Mouse (Mus musculus): ENCODE data around the gene Cpeb4. TPM values are rescaled to one million over a fixed set of nuclear protein-coding genes. Genes with fewer than 3 reads are reported as not detected.
A peak's percentile ranks its signal among the peaks of the same experiment; 100 is the strongest.
"Not testable (repeated sequence)": the region's sequence is repeated elsewhere in the genome, so short reads cannot be mapped to it uniquely, and the experiment has no call there.

The Cpeb4 gene
- polyA plus RNA-seq, 1 experiment = 4.8 TPM

- Histone ChIP-seq H3K4me3 (replicated peaks) (no peak overlapping the region), H3K4me1 (peaks cover 94% of the 10 kb centered on the region), H3K36me3 (replicated peaks; ENCODE audit: low read length) (no peaks in the 10 kb centered on the region), H3K27me3 (replicated peaks) (no peaks in the 10 kb centered on the region), H3K9me3 (no peaks in the 10 kb centered on the region)
- no peak for TF ChIP-seq FLI1 (IDR thresholded peaks at IDR 0.05; ENCODE audit: low read length)
- TF ChIP-seq GATA1 (IDR thresholded peaks at IDR 0.05; ENCODE audit: borderline replicate concordance, low read length) = no peak
Measured at GRCm38 (mm10) chr11:31832439-31832980, 39.5 kb upstream of the Cpeb4 start.

- Histone ChIP-seq H3K9me3 (no peaks in the 10 kb centered on the region), H3K36me3 (replicated peaks; ENCODE audit: low read length) (no peaks in the 10 kb centered on the region), H3K4me3 (replicated peaks) (no peak overlapping the region), H3K4me1 (peaks cover 94% of the 10 kb centered on the region), H3K27me3 (replicated peaks) (no peaks in the 10 kb centered on the region)
- TF ChIP-seq GATA1 (IDR thresholded peaks at IDR 0.05; ENCODE audit: borderline replicate concordance, low read length) = no peak
- no peak for TF ChIP-seq FLI1 (IDR thresholded peaks at IDR 0.05; ENCODE audit: low read length)
Measured at GRCm38 (mm10) chr11:31833506-31833905, 38.5 kb upstream of the Cpeb4 start.

DNA sequence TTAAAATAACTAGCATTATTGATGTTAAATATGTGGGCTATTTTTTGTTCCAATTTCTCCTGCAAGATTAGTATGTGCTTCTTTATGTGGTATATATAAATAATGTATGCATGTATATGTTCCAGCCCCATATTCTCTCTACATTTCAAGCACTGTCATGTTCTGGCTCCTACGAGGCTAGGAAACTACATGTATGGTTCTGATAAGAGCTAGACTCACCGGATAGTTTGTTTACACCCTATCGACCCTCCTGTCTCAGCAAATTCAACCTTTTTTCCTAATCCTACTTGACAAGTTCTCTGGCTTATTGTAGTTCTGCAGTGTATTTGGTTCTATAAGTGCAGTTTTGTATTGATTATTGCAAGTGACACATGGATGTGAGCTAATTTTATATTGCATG, 36.7 kb upstream of the Cpeb4 start:
- no peaks in the 10 kb centered on the region for H3K36me3 ChIP-seq (replicated peaks; ENCODE audit: low read length)
- H3K4me1 ChIP-seq = peaks cover 96% of the 10 kb centered on the region
- no peak for TF ChIP-seq GATA1 (IDR thresholded peaks at IDR 0.05; ENCODE audit: borderline replicate concordance, low read length)
- no peak for TF ChIP-seq FLI1 (IDR thresholded peaks at IDR 0.05; ENCODE audit: low read length)
- no peaks in the 10 kb centered on the region for H3K9me3 ChIP-seq
- no peak overlapping the region for H3K4me3 ChIP-seq (replicated peaks)
- H3K27me3 ChIP-seq (replicated peaks) = no peaks in the 10 kb centered on the region

GRCm38 (mm10) chr11:31837243-31837642, 34.8 kb upstream of the Cpeb4 start:
- H3K4me1 ChIP-seq = peaks cover 96% of the 10 kb centered on the region
- H3K4me3 ChIP-seq (replicated peaks) = no peak overlapping the region
- no peaks in the 10 kb centered on the region for H3K36me3 ChIP-seq (replicated peaks; ENCODE audit: low read length)
- no peak for TF ChIP-seq GATA1 (IDR thresholded peaks at IDR 0.05; ENCODE audit: borderline replicate concordance, low read length)
- no peak for TF ChIP-seq FLI1 (IDR thresholded peaks at IDR 0.05; ENCODE audit: low read length)
- no peaks in the 10 kb centered on the region for H3K27me3 ChIP-seq (replicated peaks)
- no peaks in the 10 kb centered on the region for H3K9me3 ChIP-seq

DNA sequence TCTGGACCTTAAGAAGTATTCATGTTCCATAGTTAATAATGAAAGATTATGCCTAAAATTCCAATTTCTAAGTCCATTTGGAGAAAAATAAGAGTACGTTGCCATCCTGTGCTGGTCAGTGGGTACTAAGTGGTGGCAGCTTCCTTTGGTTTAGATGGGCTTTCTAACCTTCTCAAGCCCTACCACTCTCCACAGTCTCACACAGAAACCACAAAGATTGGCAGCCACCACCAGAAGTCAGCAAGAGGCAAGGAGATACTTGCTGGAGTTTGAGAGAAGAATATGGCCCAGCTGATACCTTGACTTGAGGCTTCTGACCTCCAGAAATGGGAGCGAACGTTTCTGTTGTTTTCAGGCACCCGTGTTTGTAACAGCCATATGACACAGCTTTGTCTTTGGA, 34.3 kb upstream of the Cpeb4 start:
- TF ChIP-seq GATA1 (IDR thresholded peaks at IDR 0.05; ENCODE audit: borderline replicate concordance, low read length) = no peak
- TF ChIP-seq FLI1 (IDR thresholded peaks at IDR 0.05; ENCODE audit: low read length) = no peak
- Histone ChIP-seq H3K27me3 (replicated peaks) (no peaks in the 10 kb centered on the region), H3K36me3 (replicated peaks; ENCODE audit: low read length) (no peaks in the 10 kb centered on the region), H3K4me3 (replicated peaks) (no peak overlapping the region), H3K4me1 (peaks cover 96% of the 10 kb centered on the region), H3K9me3 (no peaks in the 10 kb centered on the region)

DNA sequence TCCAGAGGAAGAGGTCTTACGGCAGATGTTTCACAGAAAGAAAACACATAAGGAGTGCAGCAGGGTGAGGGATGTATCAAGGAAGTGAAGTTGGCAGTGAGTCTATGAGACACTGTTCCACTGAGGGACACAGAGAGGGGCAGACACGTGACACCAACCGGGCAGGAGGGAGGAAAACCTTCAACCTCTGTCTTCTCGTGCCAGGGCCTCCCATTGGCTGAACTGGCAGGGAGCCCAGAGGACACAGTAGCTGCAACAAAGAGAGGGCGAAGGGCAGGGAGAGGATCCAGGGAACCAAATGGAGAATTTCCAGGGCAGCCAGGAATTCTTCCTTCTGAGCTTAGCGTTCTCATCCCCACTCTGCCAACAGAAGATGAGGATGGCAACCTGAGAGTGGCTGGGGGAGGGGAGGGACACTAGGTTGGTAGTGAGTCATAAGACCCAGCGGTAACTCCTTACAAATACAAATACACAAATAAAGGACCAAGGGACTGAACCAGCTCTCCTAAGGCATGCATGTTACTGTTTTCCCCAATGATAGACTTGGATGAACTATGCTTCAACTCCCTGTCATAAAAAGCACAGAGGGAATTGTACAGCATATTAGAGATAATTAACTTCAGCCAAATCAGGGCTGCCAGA, 33.4 kb upstream of the Cpeb4 start:
- TF ChIP-seq FLI1 (IDR thresholded peaks at IDR 0.05; ENCODE audit: low read length) (no peak), GATA1 (IDR thresholded peaks at IDR 0.05; ENCODE audit: borderline replicate concordance, low read length) (no peak)
- H3K4me3 ChIP-seq (replicated peaks) = peak overlapping the region; percentile 51
- peaks cover 96% of the 10 kb centered on the region for H3K4me1 ChIP-seq
- H3K9me3 ChIP-seq = no peaks in the 10 kb centered on the region
- no peaks in the 10 kb centered on the region for H3K36me3 ChIP-seq (replicated peaks; ENCODE audit: low read length)
- H3K27me3 ChIP-seq (replicated peaks) = no peaks in the 10 kb centered on the region

DNA sequence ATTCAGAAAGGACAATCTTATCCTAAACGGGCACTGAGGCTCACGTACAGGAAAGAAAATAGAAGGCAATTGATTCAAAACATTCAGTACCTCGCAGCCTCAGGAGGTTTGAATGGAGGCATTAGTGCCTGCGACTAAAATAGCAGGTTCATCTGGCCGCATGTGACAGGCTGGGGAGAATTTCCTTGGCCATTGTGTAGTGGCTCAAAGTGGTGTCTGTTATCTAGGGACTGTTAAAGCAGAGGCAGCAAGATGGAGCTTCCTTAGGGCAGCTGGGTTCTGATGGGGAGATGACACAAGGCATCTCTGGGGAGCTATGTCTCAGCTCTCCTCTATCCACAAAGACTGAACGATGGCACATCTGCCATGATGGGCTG, 32.9 kb upstream of the Cpeb4 start:
- H3K36me3 ChIP-seq (replicated peaks; ENCODE audit: low read length) = no peaks in the 10 kb centered on the region
- H3K9me3 ChIP-seq = no peaks in the 10 kb centered on the region
- H3K4me3 ChIP-seq (replicated peaks) = peak overlapping the region; percentile 60
- no peaks in the 10 kb centered on the region for H3K27me3 ChIP-seq (replicated peaks)
- peaks cover 96% of the 10 kb centered on the region for H3K4me1 ChIP-seq
- TF ChIP-seq FLI1 (IDR thresholded peaks at IDR 0.05; ENCODE audit: low read length) (no peak), GATA1 (IDR thresholded peaks at IDR 0.05; ENCODE audit: borderline replicate concordance, low read length) (no peak)

DNA sequence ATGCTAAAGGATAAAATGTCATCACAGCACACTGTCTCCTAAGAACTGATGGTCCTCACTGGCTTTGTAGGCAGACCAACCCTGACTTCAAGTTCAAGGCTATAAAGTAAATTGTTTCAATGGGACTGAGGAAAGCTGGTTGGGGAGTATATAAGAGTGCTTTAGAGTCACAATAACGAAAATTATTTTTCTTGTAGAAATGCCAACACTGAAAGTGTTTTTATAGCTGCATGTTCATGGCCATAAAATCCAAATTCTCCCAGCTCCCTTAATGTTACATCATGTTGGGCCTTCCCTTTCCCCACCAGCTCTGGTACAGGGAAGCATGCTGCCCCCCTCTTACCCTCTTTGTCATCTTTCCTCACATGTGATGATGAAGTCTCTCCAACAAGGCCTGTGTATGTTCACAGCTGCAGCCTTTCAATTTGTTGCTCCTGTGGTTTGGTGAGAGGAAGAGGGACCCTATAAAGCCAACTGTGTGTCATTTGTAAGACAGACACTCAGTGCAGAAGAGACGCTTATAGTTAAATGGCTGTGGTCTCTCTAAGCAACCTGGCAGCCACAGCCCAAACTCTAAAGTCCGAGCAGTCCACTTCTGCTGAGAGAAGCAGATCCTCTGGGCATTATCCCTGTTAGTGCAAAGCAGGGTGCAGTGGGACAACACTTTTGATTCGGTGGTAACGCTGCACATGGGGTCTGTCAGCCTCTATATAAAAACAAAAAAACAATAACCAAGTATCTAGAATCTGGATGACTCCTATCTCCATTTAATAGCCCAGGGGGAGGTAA, 29.6 kb upstream of the Cpeb4 start:
- no peaks in the 10 kb centered on the region for H3K36me3 ChIP-seq (replicated peaks; ENCODE audit: low read length)
- H3K4me1 ChIP-seq = peaks cover 100% of the 10 kb centered on the region
- H3K4me3 ChIP-seq (replicated peaks) = no peak overlapping the region
- no peaks in the 10 kb centered on the region for H3K27me3 ChIP-seq (replicated peaks)
- no peaks in the 10 kb centered on the region for H3K9me3 ChIP-seq
- TF ChIP-seq FLI1 (IDR thresholded peaks at IDR 0.05; ENCODE audit: low read length) = no peak
- TF ChIP-seq GATA1 (IDR thresholded peaks at IDR 0.05; ENCODE audit: borderline replicate concordance, low read length) = no peak

- TF ChIP-seq GATA1 (IDR thresholded peaks at IDR 0.05; ENCODE audit: borderline replicate concordance, low read length) = no peak
- TF ChIP-seq FLI1 (IDR thresholded peaks at IDR 0.05; ENCODE audit: low read length) = no peak
- Histone ChIP-seq H3K4me3 (replicated peaks) (peak overlapping the region; percentile 79), H3K36me3 (replicated peaks; ENCODE audit: low read length) (no peaks in the 10 kb centered on the region), H3K9me3 (no peaks in the 10 kb centered on the region), H3K4me1 (peaks cover 99% of the 10 kb centered on the region), H3K27me3 (replicated peaks) (no peaks in the 10 kb centered on the region)
Measured at GRCm38 (mm10) chr11:31843177-31843833, 28.7 kb upstream of the Cpeb4 start.

DNA sequence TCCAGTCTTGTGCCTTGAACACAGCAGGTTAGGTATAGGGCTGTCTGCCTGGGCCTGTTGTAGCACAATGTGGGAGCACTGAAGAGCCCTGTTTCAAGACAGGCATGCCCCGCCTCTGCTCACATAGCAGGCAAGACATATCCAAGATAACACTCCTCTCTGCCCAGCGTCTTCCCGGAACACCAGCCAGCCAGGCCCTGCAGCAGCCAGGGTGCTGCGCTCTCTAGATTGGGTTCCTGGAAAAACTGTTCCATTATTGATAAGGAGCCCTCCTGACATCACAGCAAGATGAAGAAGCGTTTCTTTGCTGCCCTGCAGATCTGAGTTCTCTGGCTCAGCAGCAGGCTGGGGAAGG, 28.2 kb upstream of the Cpeb4 start:
- H3K36me3 ChIP-seq (replicated peaks; ENCODE audit: low read length) = no peaks in the 10 kb centered on the region
- no peak for TF ChIP-seq FLI1 (IDR thresholded peaks at IDR 0.05; ENCODE audit: low read length)
- TF ChIP-seq GATA1 (IDR thresholded peaks at IDR 0.05; ENCODE audit: borderline replicate concordance, low read length) = peak; percentile 97
- H3K4me3 ChIP-seq (replicated peaks) = peak overlapping the region; percentile 79
- H3K4me1 ChIP-seq = peaks cover 99% of the 10 kb centered on the region
- H3K9me3 ChIP-seq = no peaks in the 10 kb centered on the region
- no peaks in the 10 kb centered on the region for H3K27me3 ChIP-seq (replicated peaks)

DNA sequence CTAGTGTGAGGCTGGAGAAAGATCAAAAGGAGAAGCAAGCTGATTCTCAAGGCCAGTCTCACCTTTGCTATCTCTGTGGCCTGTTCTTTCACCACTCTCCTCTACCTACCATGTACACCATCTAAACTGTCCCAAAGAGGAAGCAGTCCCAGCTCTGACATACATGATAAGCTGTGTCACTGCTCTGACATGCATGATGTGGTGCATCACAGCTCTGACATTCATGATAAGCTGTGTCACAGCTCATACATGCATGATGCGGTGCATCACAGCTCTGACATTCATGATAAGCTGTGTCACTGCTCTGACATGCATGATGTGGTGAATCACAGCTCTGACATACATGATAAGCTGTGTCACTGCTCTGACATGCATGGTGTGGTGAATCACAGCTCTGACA, 26.9 kb upstream of the Cpeb4 start:
- not testable (repeated sequence) for H3K27me3 ChIP-seq (replicated peaks); H3K9me3 ChIP-seq; H3K36me3 ChIP-seq (replicated peaks; ENCODE audit: low read length)
- peak overlapping the region; percentile 56 for H3K4me3 ChIP-seq (replicated peaks)
- H3K4me1 ChIP-seq = peaks cover 99% of the 10 kb centered on the region
